Mouse (Mus musculus): ENCODE measurements at regions not wholly inside any gene's neighbourhood (a gene's known extent, or its start where the extent isn't known, plus 50 kb on each side); places are given as distances from the start of the nearest gene placed in this dataset.

- TF ChIP-seq CTCF (conservative IDR thresholded peaks at IDR 0.05; ENCODE audit: insufficient read depth, insufficient read length, low read depth, low read length), result no peak
- no peak for TF ChIP-seq POLR2A (IDR thresholded peaks at IDR 0.05; ENCODE audit: low read depth, low read length)
Observed at GRCm38 (mm10) chr13:52702201-52702611, 119.2 kb downstream of the Syk start.
